Mouse (Mus musculus) CH12.LX (cell line): ENCODE measurements around the gene Grip1.

Source experiments
- CHD1 ChIP-seq: IDR thresholded peaks from 2 replicates; pipeline ENCODE4 v1.6.1; 2012; ENCODE audit warnings: low read depth, low read length, improper control_type of control experiment, inconsistent platforms
- CTCF ChIP-seq, 2 experiments: IDR thresholded peaks in 1 of 2; conservative IDR thresholded peaks in 1 of 2; 2 replicates each; pipeline ENCODE4 v1.5.1; 2011 to 2012; ENCODE audit warnings: low read depth in 2 of 2, low read length in 2 of 2, improper control_type of control experiment in 1 of 2, inconsistent platforms in 1 of 2, mild to moderate bottlenecking in 1 of 2, moderate library complexity in 1 of 2
- E2F4 ChIP-seq: IDR thresholded peaks from 2 replicates; pipeline ENCODE4 v1.6.1; 2011; ENCODE audit warnings: low read depth, low read length, improper control_type of control experiment; ENCODE audit not compliant: insufficient replicate concordance
- MAFK ChIP-seq: IDR thresholded peaks from 2 replicates; pipeline ENCODE4 v1.6.1; 2011; ENCODE audit warnings: low read length, improper control_type of control experiment; ENCODE audit not compliant: insufficient replicate concordance
- MAX ChIP-seq: IDR thresholded peaks from 2 replicates; pipeline ENCODE4 v1.6.1; 2011; ENCODE audit warnings: low read length, improper control_type of control experiment
- MYC ChIP-seq: IDR thresholded peaks from 2 replicates; pipeline ENCODE4 v1.6.1; 2011; ENCODE audit warnings: low read depth, mild to moderate bottlenecking, improper control_type of control experiment, low read length
- POLR2A ChIP-seq: IDR thresholded peaks from 2 replicates; pipeline ENCODE4 v1.6.1; 2011; ENCODE audit warnings: low read depth, mild to moderate bottlenecking, improper control_type of control experiment, low read length
- ZC3H11A ChIP-seq: IDR thresholded peaks from 2 replicates; pipeline ENCODE4 v1.6.1; 2012; ENCODE audit warnings: low read depth, mild to moderate bottlenecking, inconsistent platforms, low read length, improper control_type of control experiment
- ZMIZ1 ChIP-seq: IDR thresholded peaks from 2 replicates; pipeline ENCODE4 v1.6.1; 2012; ENCODE audit warnings: low read depth, mild to moderate bottlenecking, inconsistent platforms, low read length, improper control_type of control experiment

- no peak for TF ChIP-seq CTCF (conservative IDR thresholded peaks at IDR 0.05 in 1 of 2, IDR thresholded peaks at IDR 0.05 in 1 of 2; ENCODE audit: low read depth in 2 of 2, low read length in 2 of 2)
- no peak for TF ChIP-seq ZMIZ1
- TF ChIP-seq POLR2A: no peak
- no peak for TF ChIP-seq MAX
- no peak for TF ChIP-seq CHD1
- no peak for TF ChIP-seq MAFK
- TF ChIP-seq E2F4: no peak
- no peak for TF ChIP-seq MYC
- TF ChIP-seq ZC3H11A: no peak
Observed at GRCm38 (mm10) chr10:119573134-119573533, 119.5 kb downstream of the Grip1 start.
